Mouse (Mus musculus): ENCODE measurements at regions not wholly inside any gene's neighbourhood (a gene's known extent, or its start where the extent isn't known, plus 50 kb on each side); places are given as distances from the start of the nearest gene placed in this dataset.

DNA sequence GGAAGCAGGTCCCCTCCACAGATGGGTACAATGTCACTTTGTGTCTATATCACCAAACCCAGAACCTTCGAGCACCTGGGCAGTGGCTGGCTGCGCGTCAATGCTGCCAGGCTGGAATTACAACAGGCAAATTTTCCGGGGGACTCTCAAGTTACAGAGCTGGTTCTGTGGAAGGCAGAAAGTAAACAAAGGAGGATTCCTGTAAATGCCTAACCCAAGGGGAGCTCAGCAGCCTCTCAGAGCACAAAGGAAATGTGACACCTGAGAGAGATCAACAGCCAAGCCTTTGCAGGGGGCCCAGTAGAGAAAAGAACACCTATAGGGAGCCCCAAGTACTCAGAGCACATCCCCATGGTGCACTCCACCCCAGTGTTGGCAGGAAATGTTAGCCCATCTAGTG, 70.7 kb downstream of the Setd4 start:
- no peak for DNase-seq (ENCODE audit: low spot score in 2 of 2)

DNA sequence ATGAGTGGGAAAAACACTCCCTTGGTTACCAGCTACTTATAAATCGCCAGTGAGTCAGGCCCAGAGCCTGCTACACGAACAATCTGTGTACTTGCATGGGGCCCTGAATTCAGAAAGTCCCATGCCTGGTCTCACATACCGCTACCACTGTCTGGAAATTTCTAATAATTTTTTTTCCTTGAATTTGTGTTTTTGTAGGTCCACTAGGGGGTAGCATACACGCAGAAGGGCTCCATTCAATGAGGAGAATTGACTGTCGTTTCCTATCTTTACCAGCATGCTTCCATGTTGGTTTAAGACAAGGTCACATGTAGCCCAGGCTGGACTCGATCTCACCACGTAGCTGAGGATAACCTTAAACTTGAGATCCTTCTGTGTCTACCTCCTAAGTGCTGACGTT, 71.9 kb downstream of the Setd4 start:
- no peak for DNase-seq (ENCODE audit: low spot score in 2 of 2)

DNA sequence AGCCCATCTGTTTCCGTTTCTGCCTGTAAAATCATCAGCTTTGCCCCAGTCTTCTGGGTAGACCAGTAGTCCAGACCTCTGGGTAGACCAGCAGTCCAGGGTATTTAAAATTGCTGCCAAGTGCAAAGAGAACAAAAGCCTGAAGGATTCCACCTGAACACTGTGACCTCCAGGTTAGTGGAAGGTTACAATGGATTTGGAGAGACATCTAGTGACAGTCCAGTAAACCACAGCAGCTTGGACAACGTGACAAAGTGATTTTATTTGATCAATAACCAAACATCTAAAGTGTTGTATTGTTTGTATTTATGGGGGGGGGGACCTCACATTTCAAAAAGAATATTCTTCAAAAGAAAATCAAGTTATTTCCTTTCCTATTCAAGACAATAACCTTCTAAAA, 81.4 kb downstream of the Setd4 start:
- no peak for DNase-seq (ENCODE audit: low spot score in 2 of 2)

DNA sequence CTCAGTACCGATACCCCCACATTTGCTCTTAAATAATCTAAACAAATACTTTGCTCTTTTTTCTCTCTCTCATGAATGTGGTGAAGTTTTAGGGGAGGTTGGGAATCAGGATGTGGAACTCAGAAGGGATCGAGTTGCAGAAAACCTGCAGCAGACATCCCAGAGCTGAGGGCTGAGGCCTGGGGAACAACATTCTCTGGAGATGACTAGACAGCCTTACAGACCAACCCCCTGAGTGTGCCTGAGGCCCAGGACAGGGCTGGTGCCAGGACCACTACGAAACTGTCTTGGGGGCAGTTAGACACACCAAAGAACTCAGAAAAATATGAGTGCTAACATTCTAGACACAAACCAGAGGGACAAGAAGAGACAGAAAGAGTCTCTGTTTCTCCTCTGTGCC, 83.4 kb downstream of the Setd4 start:
- DNase-seq (ENCODE audit: low spot score in 2 of 2) = no peak

DNA sequence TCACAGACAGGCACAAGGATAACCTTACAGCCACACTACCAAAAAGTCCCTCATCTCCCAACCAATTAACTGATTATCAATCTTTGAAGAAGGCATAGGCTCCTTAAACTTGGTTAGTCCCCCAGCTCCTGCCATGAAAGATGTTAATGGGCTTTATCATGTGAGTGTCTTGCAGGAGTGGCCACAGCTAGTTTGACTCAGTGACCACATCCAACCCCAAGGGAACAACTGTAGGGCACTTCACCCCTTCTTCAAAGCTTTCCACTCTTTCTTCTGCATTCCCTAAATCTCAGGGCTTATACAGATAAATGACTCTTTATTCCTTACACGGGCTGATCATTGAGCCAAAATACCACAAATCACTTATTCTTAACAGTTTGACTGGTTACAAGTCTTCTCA, 85.2 kb downstream of the Setd4 start:
- no peak for DNase-seq (ENCODE audit: low spot score in 2 of 2)

DNA sequence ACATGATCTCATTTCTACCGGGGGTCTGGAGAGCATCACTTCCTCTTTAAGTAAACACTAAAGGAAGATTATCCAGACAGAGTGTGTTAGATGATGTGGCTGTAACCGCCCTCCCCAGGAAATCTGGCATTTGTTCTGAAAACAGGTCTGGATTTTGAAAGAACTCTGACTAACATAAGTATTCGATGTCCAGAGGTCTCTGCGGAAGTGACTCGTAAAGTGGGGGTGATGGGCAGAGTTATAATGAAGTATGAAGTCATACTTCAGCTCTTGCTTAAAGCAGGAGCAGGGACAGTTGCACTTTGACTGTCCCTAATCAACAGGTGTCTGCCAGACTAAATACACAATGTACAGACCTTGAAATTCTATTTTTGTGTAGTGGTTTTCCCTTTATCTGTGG, 87.1 kb downstream of the Setd4 start:
- DNase-seq (ENCODE audit: low spot score in 2 of 2) = no peak

DNA sequence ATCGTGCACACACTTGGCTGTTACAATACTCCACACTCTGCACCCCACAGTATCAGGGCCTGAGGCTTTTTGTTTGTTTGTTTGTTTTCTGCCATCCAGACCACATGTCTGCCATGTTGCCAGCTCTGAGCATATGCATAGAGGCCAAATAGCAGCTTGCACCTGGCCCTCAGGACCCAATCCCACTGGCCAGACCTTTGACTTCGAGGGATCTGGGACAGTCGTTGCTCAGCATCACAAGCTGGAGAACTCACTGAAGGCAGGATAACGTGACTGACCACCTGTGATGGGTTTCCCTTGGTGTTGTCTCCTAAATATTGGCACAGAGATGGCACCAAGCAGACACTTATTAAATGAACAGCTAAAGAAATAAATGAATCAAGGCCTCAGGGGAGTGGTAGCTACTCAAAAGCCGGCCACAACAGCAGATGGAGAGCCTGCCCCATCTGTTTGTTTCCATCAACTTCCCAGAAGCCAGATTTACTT, 88.4 kb downstream of the Setd4 start:
- DNase-seq (ENCODE audit: low spot score in 2 of 2) = no peak

DNA sequence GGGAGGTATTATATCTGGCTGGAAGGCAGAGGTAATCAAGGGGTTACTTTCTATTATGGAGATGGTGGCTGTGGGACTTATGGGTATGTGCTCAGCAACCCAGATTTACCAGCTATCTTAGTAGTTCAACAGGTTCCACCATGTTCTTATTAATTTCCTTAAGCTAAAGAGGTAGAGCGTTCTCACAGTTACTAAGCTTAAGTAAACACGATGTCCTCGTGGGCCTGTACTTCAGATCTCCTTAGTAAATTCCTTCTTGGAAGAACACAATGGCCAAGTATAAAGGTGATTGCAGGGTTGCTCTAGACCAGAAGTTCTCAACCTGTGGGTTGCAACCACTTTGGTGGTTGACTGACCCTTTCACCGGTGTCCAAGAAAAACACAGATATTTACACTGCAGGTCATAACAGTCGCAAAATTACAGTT, 90.2 kb downstream of the Setd4 start:
- no peak for DNase-seq (ENCODE audit: low spot score in 2 of 2)

DNA sequence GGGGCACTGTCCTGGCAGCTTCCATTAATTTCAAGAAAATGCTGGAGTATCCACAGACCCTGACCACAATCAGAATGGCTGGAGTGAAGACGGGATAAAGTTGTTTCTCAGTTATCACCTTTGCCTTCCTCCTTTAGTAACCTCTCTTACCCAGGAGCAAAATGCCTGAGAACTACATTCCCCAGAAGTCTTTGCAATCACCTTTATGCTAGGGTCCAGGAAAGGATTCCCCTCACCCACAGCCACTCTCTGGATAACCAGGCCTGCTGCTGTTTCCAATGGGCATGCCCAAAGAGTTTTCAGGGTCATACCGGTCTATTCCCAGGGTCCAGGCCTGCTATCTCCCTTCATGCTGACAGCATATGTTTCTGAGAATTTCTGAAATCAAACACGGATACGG, 91.9 kb downstream of the Setd4 start:
- DNase-seq (ENCODE audit: low spot score in 2 of 2) = no peak

DNA sequence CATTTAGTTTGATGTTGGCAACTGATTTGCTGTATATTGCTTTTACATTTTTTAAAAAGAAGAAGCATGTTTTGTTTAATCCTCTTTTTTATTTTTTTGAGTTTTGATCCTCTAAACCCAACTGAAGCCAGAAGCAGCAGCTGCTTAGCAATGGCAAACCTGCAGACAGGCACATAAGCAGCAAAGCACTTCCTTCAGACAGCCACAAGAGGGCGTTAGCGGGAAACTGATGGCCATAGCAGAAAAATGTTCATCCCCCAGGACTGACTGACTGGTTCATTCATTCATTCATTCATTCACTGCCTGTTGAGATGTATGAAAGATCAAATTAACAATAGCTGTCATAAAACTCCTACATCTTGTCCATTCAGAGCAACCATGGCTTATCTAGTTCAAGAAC, 92.3 kb downstream of the Setd4 start:
- DNase-seq (ENCODE audit: low spot score in 2 of 2) = no peak

DNA sequence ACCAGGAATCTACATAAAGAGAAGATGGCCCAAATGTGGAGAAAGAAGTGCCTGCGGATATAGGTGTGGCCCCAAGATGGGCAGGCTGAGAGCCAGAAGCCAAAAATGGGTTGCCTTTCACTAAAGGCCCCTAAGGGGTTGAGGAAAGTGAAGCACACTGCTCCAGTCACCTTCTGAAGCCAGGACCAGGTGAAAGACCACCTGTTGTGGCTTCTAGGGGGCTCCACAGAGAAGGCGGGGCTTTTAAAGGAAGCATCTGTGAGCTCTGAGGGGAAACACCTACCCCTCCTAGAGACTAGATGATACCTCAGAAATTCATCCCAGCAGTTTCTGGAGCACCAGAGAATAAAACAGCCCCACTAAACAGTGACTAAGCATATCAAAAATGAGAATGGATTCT, 105.1 kb downstream of the Setd4 start:
- no peak for DNase-seq (ENCODE audit: low spot score in 2 of 2)

DNA sequence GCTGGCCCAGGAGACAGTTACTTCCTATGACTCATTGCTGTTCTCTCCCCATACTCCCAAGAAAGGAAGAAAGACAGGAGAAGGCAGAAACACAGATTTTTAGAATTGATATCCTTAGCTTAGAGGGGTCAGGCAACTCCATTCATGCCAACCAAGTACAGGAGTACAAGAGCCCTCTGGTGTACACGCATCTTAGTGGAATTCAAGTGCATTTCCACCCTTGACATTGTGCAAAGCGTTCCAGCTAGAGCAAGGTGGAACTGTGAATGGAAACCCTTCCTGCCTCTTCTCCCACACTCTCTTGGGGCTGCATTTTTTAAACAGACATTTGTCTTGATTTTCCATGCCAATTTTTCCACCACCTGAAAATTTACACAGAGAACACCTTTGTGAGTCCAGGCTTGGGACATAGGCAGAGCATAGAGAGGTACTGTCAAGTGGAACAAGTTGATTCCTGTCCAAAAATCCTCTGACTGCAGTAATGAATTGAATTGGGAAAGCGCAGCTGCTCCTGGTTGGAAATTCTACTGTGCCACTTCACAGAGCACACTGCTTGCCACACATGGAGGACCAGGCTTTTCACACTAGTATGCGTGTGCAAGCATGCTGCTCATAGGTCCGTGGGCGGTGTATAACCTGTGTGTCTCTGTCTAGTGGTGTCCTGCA, 110.4 kb downstream of the Setd4 start:
- no peak for DNase-seq (ENCODE audit: low spot score in 2 of 2)

DNA sequence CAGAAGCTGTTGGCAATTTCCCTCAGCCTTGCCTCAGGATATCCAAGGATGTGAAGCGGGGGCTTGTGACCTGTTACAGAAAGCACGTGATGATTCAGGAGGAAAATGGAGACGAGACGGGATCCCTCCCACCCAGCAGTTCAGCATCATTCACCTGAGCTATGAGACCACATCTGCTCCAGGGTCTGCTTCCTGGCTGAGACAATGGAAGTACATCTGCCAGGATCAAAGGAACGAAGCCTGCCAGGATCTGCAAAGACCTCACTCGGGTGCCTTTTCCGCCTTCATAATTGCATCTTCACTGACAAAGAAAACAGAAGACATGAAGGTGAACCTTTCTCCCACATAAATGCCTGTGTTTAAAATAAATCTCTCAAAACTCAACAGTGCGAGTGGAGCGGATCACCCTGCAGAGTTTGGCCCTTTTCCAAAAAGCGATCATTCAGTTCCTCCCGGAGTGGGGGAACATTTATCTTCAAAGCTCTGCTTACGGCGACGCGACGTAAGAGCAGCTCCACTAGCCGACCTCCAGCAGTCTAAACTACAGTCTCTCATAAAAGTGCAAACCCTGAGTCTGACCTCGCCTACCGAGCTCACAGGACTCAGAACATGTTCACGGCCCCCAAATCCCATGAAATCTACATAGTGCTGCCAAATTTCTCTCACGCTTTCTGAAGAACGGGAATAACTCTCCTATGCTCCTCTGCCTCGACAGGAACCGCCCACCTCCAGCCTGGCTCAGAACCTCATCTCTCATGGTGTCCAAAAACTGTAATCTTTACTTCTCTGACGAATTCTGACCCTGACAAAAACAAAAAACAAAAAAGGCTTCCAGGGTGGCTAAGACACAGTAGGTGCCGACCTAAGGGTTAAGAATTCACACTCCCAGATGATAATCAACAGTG, 117.0 kb downstream of the Setd4 start:
- DNase-seq (ENCODE audit: low spot score in 2 of 2) = no peak

DNA sequence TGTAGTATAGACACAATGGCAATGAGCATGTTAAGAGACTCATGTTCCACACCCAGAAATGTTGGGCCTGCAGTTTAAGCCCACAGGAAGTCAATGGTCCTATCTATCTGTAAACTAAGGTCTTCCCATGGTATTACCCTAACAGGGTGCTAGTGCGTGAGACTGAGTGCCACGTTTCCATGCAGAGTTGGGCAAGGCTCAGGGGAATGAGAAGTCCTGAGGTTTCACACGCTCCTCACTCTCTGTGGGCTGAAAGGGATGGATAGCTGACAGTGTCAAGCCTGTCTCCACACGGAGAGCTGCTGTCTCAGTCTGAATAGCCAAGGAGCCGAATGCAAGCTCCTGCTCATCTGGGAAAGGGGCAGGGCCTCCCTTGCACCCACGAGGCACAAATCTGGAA, 133.9 kb downstream of the Setd4 start:
- no peak for DNase-seq (ENCODE audit: low spot score in 2 of 2)

DNA sequence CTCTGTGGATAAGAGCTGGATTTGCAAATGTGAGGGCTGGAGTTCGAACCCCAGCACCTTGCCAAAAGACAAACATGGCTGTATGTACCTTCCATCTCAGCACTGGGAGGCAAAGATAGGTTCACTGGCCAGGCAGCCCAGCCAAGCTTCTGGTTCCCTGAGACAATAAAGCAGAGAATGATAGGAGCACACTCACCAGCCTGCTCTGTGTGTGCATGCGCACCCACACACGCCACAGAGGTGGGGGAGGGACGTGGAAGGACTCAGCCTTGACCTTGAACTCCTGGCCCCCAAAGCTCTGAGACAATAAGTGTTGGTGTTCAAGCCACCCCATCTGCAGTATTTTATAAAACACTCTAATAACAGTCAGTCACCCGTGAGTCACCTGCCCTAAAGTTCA, 138.1 kb downstream of the Setd4 start:
- DNase-seq (ENCODE audit: low spot score in 2 of 2) = no peak

DNA sequence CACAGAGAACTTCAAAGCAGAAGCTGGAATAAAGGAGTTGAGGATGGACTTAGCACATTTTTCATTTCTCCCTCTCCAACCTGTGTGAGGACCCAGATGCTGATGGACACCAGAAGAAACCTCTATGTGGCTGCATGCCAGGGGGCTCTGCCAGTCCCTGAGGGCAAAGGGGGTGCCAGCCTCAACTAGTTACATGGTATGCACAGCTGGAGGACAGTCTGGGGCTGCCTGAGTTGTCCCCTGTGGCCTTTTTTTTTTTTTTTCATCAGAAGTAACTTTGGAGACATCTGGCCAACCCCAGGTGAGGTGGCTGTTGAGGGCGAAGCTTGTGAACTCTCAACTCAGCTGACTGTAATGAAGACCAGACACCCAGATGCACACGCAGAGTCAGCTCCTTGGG, 139.0 kb downstream of the Setd4 start:
- no peak for DNase-seq (ENCODE audit: low spot score in 2 of 2)

DNA sequence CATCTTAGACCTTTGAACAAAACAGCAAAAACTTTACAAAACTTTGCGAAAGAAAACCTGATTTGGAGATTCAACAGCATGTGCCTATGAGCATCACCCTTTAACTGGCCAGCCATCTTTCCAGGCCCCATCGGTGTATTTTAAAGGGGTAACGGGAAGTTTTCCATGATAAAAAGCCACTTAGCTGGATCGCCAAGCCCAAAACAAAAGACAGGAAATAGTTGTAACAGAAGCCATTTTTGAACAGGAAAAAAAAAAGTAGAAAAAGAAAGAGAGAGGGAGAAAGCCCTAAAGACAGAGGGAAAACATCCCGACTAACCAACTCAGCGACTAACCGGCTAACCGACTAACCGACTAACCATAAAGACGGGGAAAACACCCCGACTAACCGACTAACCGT, 140.5 kb downstream of the Setd4 start:
- no peak for DNase-seq (ENCODE audit: low spot score in 2 of 2)

DNA sequence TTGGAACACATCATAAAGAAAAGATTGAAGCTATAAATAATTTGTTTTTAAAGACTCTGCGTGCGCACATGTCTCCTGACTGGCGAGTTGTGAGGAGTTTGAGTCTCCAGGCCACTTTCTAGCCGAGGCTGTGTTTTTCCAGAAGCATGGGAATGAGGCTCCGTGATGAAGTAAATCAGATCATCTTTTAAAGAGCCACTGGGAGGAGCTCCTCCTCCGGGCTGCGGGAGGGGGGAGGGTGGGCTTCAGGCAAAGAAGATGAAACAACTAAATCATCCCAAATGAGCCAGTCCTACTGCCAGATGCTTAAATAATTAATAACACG, 141.6 kb downstream of the Setd4 start:
- DNase-seq (ENCODE audit: low spot score in 2 of 2) = no peak

DNA sequence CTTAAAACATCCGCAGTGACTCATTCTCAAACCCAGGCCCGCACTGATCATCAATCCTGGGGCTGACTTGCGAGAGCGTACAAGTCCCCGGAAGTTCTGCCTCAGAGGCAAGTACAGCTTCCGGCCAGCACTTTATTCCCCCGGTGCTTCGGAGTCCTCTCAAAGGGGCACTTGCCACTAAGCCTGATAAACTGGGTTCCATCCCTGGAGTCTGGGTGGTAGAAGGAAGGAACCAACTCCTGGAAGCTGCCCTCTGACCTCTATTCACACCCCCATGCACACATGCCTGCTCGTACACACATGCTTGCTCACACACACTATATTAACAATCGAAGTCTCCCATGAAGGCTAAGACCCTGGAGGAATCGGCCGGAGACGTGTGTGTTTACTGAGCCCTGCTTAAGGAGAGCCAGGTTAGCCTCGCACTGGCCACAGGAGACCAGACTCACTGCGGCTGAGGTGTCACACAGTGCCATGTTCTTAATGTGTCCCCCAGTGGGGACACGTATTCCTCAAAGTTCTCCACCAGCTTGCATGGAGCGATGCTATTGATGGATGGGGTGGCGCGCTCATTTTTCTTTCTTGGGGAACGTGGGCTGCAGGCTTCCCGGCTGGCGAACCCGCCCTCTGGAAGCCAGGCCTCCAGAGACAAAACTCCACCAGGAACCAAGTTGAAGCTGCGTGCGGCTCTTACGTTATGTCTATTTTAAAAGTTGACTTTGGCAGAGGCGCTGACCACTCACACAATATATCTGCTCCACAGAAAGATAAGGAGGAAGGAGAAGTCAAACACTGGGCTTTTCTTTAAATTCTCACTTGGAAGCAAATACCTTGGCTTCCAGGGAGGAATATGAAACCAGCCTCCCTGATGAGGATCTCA, 142.2 kb downstream of the Setd4 start:
- no peak for DNase-seq (ENCODE audit: low spot score in 2 of 2)

DNA sequence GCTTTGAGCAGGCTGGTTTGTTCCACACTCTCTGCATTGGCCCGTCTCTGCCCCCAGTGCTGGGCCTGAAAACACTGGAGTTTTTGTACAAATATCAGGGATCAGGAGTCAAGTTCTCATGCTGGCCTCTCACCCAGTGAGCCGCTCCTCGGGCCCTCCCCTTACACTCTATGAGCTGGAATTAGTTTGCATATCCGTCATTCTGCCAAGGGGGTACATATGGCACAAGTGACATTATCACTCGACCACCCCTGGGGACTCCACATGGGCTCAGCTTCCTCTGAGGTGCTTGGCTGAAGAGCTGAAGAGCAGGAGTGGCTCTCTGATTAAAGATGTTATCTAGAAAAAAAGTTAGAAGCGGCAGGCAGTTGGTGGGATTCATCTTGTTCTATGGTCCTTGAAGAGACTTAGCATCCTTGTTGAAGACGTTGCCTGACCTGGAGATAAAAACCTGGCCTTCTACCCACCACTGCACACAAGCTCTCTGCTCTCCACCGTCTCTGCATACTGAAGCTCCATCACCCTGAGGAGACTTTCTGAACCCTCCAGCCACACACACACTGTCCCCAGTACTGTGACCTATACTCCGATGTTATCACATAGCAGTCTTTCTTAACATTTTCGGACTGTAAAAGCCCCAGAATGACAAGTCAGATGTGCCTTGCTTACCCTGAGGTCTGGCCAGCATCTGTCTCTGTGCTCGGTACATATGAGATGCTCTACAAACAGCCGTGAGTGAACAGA, 144.2 kb downstream of the Setd4 start:
- no peak for DNase-seq (ENCODE audit: low spot score in 2 of 2)

DNA sequence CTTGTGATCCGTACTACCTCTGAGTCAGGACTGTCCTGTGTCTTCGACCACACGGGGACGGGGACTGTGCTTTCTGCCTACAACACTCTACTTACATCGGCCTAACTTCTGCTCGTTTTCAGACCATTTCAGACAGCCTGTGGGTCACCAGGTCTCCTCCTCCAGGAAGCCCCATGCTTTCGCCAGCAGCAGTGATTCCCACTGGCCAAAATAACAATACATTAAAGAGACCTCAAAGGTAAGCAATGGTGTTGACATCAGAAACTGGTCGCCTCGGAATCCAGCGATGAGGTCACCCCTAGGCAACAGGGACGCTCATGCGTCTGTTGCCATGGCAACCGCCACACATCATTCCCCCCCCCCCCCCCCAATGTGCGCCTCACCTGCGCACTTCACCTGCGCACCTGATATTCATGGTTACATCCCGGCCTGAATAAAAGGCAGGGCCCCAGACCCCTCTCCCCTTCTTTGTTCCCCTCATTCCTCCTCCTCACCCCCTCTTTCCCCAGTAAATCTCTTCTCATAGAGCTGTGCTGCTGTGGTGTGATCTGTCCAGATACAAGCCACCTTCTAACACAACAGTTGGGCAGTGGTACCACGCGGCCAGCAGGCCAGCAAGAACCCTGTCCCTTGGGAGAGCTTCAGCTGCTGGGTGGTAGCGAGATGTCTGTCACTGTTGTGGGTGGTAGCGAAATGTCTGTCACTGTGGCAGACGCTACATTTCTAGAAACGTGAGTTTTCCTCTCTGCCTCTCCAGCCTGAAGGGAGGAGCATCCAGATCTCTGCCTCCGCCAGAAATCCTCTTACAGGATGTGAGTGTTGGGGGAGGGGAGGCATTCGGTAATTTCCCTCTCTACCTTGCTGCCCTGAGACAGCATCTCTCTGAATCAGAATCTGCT, 145.0 kb downstream of the Setd4 start:
- DNase-seq (ENCODE audit: low spot score in 2 of 2) = no peak

Data from spleen, postnatal 10 days (tissue).